Mouse (Mus musculus) kidney, embryonic 15.5 days (tissue): Measurements from ENCODE around the gene Irf7. TPM values are rescaled to one million over a fixed set of nuclear protein-coding genes. Genes with fewer than 3 reads are reported as not detected.

ENCODE experiments used
- ATAC-seq: fragments of 200-750 bp; cut with Nextera tagmentation; replicated peaks from 2 replicates; pipeline ENCODE4 v1.8.0; 2017; ENCODE audit warnings: moderate TSS enrichment; ENCODE audit not compliant: low FRiP score
- H3K27ac ChIP-seq: fragments of 300-500 bp; sonication (generic); 2 replicates; pipeline ENCODE4 v1.5.1; 2015; ENCODE audit warnings: mild to moderate bottlenecking, inconsistent platforms
- H3K27me3 ChIP-seq: fragments of 300-500 bp; sonication (generic); 2 replicates; pipeline ENCODE4 v1.6.1; 2015; ENCODE audit warnings: inconsistent platforms
- H3K36me3 ChIP-seq: fragments of 300-500 bp; sonication (generic); 2 replicates; pipeline ENCODE4 v1.6.1; 2015; ENCODE audit warnings: inconsistent platforms
- H3K4me1 ChIP-seq: fragments of 300-500 bp; sonication (generic); 2 replicates; pipeline ENCODE4 v1.6.1; 2015; ENCODE audit warnings: inconsistent platforms
- H3K4me2 ChIP-seq: fragments of 300-500 bp; sonication (generic); 2 replicates; pipeline ENCODE4 v1.6.1; 2015; ENCODE audit warnings: moderate library complexity, mild to moderate bottlenecking, inconsistent platforms
- H3K4me3 ChIP-seq: fragments of 300-500 bp; sonication (generic); replicated peaks from 2 replicates; pipeline ENCODE4 v1.5.1; 2015; ENCODE audit warnings: mild to moderate bottlenecking, inconsistent platforms
- H3K9ac ChIP-seq: fragments of 300-500 bp; sonication (generic); 2 replicates; pipeline ENCODE4 v1.6.1; 2015; ENCODE audit warnings: mild to moderate bottlenecking, inconsistent platforms
- H3K9me3 ChIP-seq: fragments of 300-500 bp; sonication (generic); replicated peaks from 2 replicates; pipeline ENCODE4 v1.6.1; 2016; ENCODE audit warnings: inconsistent platforms
- WGBS: fragments of 180-500 bp; shearing (Covaris S2); methylation state at CpG from one replicate; pipeline ENCODE4 v1.1.7; 2015; ENCODE audit warnings: mixed read lengths; 5-methylcytosine and 5-hydroxymethylcytosine counted together
- microRNA counts: library from miRNA; unstranded; fragments of <30 nt; microRNA quantifications from one replicate; lab custom pipeline; 2016
- microRNA-seq: library from miRNA; unstranded; fragments of <30 nt; microRNA quantifications from one replicate; pipeline ENCODE4, GENCODE M21; 2016
- polyA plus RNA-seq: library from polyadenylated mRNA; unstranded; fragments of >200 nt; fragmentation: Nextera tagmentation; extraction: Ambion mirVana; gene quantifications from 2 replicates; pipeline ENCODE4 v1.2.1, GENCODE M21; 2015

The Irf7 gene
- polyA plus RNA-seq, 1 experiment from 2014 or later, result 3.8 TPM

DNA sequence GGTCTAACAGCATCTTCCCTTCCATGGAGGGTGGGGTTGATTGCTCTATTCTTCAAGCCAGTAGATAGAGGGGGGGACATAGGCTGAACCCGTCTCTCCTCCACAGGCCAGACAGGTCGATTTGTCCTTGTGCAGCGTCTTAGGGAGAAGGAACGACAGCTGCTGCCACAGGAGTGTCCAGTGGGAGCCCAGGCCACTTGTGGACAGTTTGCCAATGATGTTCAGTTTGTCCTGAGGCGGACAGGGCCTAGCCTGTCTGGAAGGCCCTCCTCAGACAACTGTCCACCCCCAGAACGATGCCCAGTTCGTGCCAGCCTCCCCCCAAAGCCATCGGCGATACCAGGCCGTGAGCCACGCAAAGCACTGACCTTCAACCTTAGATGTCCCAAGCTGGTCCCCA, 49.4 kb downstream of the Irf7 start:
- H3K4me2 ChIP-seq, result peak overlapping the region; percentile 86
- peaks cover 68% of the 10 kb centered on the region for H3K4me1 ChIP-seq
- H3K9me3 ChIP-seq, result no peaks in the 10 kb centered on the region
- H3K27me3 ChIP-seq, result no peaks in the 10 kb centered on the region
- H3K9ac ChIP-seq, result no peak overlapping the region
- no peak for ATAC-seq
- peak overlapping the region; percentile 63 for H3K4me3 ChIP-seq
- peaks cover 22% of the 10 kb centered on the region for H3K36me3 ChIP-seq
- 87% methylated on average over 11 of the region's 11 CpGs for WGBS
- H3K27ac ChIP-seq, result peak overlapping the region; percentile 98

DNA sequence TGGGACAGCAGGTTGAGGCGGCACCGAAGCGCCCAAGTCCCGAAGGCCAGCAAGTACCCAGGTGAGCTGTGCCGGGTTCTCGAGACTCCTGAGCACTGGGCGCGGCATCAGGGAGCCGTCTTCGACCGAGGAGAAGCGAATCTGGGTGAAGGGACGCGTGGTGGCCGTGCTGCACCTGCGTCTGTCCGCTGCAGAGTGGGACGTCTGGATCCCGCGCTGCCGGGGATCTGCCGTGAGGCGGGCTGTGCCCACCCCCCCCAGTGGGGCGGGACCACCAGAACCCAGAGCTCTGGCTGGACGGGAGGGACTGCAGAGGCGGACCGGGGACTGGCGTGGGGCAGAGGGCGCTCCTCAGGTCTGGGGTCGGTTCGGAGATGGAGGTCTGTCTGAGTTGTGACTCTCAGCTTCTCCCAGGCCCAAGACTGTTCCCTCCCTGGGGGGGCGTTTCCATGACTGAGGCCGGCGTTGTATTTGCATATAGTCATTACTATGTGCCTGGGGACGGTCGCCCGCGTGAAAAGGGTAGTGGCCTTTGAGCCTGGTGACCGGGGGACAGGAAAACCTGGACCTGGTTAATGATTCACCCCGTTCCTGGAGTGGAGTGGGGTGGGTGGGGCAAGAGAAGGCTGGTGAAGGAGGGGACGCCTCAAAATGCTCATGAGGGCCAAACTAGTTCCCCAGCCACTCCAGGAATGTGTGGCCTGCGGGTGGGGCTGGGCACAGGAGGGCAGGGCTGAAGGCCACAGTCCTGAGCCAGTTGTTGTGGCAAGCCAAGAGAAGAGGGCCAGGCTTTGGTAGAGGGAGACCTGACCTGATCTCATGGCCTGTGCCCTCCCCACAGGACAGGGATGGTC, 50.2 kb downstream of the Irf7 start:
- peaks cover 62% of the 10 kb centered on the region for H3K4me1 ChIP-seq
- WGBS, result 2% methylated on average over 42 of the region's 42 CpGs
- peak; percentile 72 for ATAC-seq

DNA sequence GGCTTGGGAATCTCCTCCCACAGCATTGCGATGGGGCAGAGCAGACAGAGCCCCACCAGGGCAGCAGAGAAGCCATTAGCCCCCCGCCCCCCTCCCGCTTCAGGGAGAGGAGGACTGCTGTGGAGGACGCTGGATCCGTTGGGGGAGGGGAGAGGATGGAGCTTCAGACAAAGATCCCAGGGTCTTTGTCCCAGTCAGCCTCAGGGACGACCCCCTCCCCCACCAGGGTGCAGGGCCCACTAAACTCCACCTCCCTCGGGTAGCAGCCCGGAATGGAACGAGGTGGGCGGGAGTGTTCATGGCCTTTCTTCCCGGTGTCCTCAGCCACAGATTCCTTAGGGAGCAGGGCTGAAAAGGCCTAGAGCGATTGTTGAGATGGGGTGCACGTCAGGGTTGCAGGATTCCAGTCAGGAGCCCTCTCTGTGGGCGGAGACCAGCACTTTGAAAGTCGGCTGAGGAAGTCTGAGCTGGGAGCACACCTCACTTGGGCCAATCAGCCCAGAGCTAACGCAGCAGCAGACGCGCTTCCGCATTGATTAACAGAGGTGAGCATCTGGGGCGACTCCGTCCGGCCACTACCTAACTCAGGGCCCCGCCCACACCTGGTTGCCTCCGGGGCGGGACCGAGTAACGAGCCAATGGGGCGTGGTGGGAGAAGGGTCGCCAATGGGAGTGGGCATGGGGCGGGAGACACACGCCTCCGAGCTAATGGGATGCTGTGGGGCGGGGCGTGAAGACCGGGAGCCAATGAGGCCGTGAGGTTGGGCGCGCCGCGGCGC, 51.0 kb downstream of the Irf7 start, which contains the start of gene Rassf7:
Gene Rassf7, plus strand, starts transcription at position 760 of the 779 bp plus-strand sequence.
- H3K9ac ChIP-seq, result peak within 1 kb of the TSS; percentile 60
- peaks cover 22% of the 10 kb centered on the region for H3K36me3 ChIP-seq
- H3K27ac ChIP-seq, result peak within 1 kb of the TSS; percentile 98
- no peaks in the 10 kb centered on the region for H3K27me3 ChIP-seq
- peak; percentile 94 for ATAC-seq
- H3K4me1 ChIP-seq, result peaks cover 54% of the 10 kb centered on the region
- no peaks in the 10 kb centered on the region for H3K9me3 ChIP-seq
- WGBS, result 1% methylated on average over 41 of the region's 41 CpGs
- peak within 1 kb of the TSS; percentile 63 for H3K4me3 ChIP-seq
- peak within 1 kb of the TSS; percentile 86 for H3K4me2 ChIP-seq

More for the DNA sequence above, 50.2 kb downstream of the Irf7 start:
- Histone ChIP-seq H3K27me3 (no peaks in the 10 kb centered on the region), H3K27ac (peak overlapping the region; percentile 98), H3K36me3 (peaks cover 22% of the 10 kb centered on the region), H3K9ac (peak overlapping the region; percentile 60), H3K4me2 (peak overlapping the region; percentile 86), H3K4me3 (peak overlapping the region; percentile 63), H3K9me3 (no peaks in the 10 kb centered on the region)

DNA sequence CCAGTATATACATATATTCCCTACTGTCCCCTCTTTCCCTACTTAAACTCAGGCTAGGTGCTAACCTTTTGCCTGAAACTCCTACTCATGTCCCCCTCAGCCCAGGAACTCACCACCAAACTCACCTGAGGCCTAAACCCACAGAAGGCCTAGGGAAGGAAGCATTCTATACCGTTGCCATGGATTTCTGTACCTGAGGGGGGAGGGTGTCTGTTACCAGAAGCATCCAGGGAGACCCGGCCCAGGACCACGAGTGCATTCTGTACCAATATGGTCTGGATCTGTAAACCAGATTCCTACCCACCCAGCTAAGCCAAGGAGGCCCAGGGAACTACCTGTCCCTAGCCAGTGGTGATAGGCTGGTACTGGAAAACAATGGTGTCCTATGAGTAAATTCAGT, 52.0 kb downstream of the Irf7 start:
- H3K9ac ChIP-seq, result peak overlapping the region; percentile 60; the same call in 1 of the 2 replicates
- WGBS, result 68% methylated on average over 3 of the region's 3 CpGs
- H3K36me3 ChIP-seq, result peaks cover 17% of the 10 kb centered on the region
- peak overlapping the region; percentile 98 for H3K27ac ChIP-seq
- ATAC-seq, result no peak
- H3K4me1 ChIP-seq, result peaks cover 46% of the 10 kb centered on the region
- H3K4me2 ChIP-seq, result peak overlapping the region; percentile 86
- H3K9me3 ChIP-seq, result no peaks in the 10 kb centered on the region
- no peak overlapping the region for H3K4me3 ChIP-seq
- no peaks in the 10 kb centered on the region for H3K27me3 ChIP-seq

DNA sequence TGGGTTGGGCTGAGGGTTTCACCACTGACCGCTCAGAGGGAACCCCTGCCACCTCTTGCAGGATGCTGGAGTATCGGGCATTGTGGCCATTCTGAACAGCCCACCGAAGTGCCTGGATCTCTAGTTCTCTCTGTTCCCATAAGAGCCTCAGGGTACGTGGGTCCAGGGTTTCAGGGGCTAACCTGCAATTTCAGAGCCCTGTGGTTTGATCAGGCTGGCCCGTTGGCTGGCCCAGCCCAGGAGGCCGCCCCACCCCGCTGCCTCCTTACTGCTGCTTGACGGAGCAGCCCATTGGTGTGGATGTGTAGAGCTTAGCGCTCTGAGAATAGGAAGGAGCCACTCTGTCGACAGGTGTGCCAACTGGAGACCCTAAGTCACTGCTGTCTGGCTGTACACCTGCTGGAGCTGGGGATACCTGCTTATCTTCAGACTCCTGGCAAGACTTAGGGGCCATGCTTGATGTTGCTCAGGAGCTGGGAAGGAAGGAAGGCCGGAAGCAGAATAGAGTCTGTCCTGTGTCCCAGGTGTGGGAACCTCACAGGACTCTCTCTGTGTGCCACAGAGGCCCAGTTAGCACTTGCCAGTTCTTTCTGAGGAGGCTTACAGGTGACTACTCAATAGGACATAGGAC, 52.6 kb downstream of the Irf7 start, which contains the start of gene Lmntd2:
Gene Lmntd2, minus strand, starts transcription at position 476 of the 631 bp plus-strand sequence.
- H3K4me2 ChIP-seq, result peak within 1 kb of the TSS; percentile 86
- 95% methylated on average over 11 of the region's 11 CpGs for WGBS
- H3K9ac ChIP-seq, result peak within 1 kb of the TSS; percentile 60
- H3K9me3 ChIP-seq, result no peaks in the 10 kb centered on the region
- H3K27ac ChIP-seq, result peak within 1 kb of the TSS; percentile 98
- H3K4me1 ChIP-seq, result peaks cover 46% of the 10 kb centered on the region
- peak within 1 kb of the TSS; percentile 63 for H3K4me3 ChIP-seq
- peaks cover 11% of the 10 kb centered on the region for H3K36me3 ChIP-seq
- H3K27me3 ChIP-seq, result no peaks in the 10 kb centered on the region
- ATAC-seq, result no peak

DNA sequence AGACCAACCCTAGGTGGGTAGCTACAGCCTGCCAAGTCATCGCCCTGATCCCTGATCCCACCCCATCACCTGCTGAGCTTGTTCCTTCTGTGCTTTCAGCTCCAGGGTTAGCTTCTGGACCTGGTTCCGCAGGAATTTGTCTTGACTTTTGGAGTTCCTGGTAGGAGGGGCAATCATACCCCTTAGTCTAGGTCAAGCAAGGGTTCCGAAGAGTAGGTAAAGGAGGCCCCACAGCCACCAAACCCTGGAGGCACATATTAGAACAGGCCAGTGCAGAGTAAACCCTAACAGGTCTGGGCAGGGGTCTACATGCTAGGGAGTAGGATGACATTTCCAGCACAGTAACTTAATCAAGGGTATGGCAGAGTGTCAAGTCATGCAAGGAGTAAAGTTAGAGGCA, 53.1 kb downstream of the Irf7 start:
- 83% methylated on average over 3 of the region's 3 CpGs for WGBS
- H3K4me3 ChIP-seq, result no peak overlapping the region
- H3K36me3 ChIP-seq, result peaks cover 5% of the 10 kb centered on the region
- no peaks in the 10 kb centered on the region for H3K27me3 ChIP-seq
- ATAC-seq, result no peak
- H3K4me1 ChIP-seq, result peaks cover 40% of the 10 kb centered on the region
- H3K27ac ChIP-seq, result no peak overlapping the region
- H3K9ac ChIP-seq, result no peak overlapping the region
- no peak overlapping the region for H3K4me2 ChIP-seq
- H3K9me3 ChIP-seq, result no peaks in the 10 kb centered on the region

MicroRNAs encoded within 50 kb of the gene (microRNA counts, 519-probe panel; counts per million panel counts)
- microRNA mmu-miR-210 (lab: Ali Mortazavi, UCI), result 2,841 counts per million, percentile 72 among the panel's probes with 10 or more counts

Small RNA genes lying within 50 kb of the gene (microRNA-seq; reads per million reads assigned to microRNA genes)
- gene Mir210, result 291 reads per million, percentile 69 among the genes with 10 or more reads in this experiment

Other genes with a start within 250 kb of the Irf7 start
- gene Ifitm6, start 248.6 kb downstream of the Irf7 start, polyA plus RNA-seq, result 1.3 and 2.2 TPM in 2 replicates
- not detected in 2 replicates for gene Gm17387, start 237.3 kb downstream of the Irf7 start, polyA plus RNA-seq
- 12.4 and 15.4 TPM in 2 replicates for gene B4galnt4, start 205.4 kb downstream of the Irf7 start, polyA plus RNA-seq
- 7.8 and 7.9 TPM in 2 replicates for gene Pkp3, start 188.3 kb downstream of the Irf7 start, polyA plus RNA-seq
- gene Sigirr, start 165.9 kb downstream of the Irf7 start, polyA plus RNA-seq, result 20.8 and 24.7 TPM in 2 replicates
- gene Ano9, start 148.7 kb downstream of the Irf7 start, polyA plus RNA-seq, result 6.0 TPM in 2 replicates
- gene Ptdss2, start 144.1 kb downstream of the Irf7 start, polyA plus RNA-seq, result 79.9 and 83.4 TPM in 2 replicates
- gene Rnh1, start 93.6 kb downstream of the Irf7 start, polyA plus RNA-seq, result 115 and 122 TPM in 2 replicates
- 92.1 and 98.0 TPM in 2 replicates for gene Hras, start 72.5 kb downstream of the Irf7 start, polyA plus RNA-seq
- gene Lrrc56, start 72.3 kb downstream of the Irf7 start, polyA plus RNA-seq, result 10.3 and 13.9 TPM in 2 replicates
- gene Lmntd2, start 52.4 kb downstream of the Irf7 start, polyA plus RNA-seq, result 3.4 and 3.5 TPM in 2 replicates
- 57.5 and 66.9 TPM in 2 replicates for gene Rassf7, start 50.6 kb downstream of the Irf7 start, polyA plus RNA-seq
- gene Phrf1, start 37.7 kb downstream of the Irf7 start, polyA plus RNA-seq, result 73.1 and 78.3 TPM in 2 replicates
- gene Cdhr5, start 10.3 kb upstream of the Irf7 start, polyA plus RNA-seq, result 8.2 and 8.6 TPM in 2 replicates
- gene Sct, start 12.7 kb upstream of the Irf7 start, polyA plus RNA-seq, result 41.1 and 43.5 TPM in 2 replicates
- 1.4 and 1.8 TPM in 2 replicates for gene Drd4, start 25.5 kb upstream of the Irf7 start, polyA plus RNA-seq
- gene Deaf1, start 61.2 kb upstream of the Irf7 start, polyA plus RNA-seq, result 68.2 and 81.1 TPM in 2 replicates
- 52.8 and 54.4 TPM in 2 replicates for gene Tmem80, start 61.3 kb upstream of the Irf7 start, polyA plus RNA-seq
- gene Eps8l2, start 72.4 kb upstream of the Irf7 start, polyA plus RNA-seq, result 33.1 and 39.6 TPM in 2 replicates
- gene Taldo1, start 125.7 kb upstream of the Irf7 start, polyA plus RNA-seq, result 340 and 353 TPM in 2 replicates
- gene Gatd1, start 147.7 kb upstream of the Irf7 start, polyA plus RNA-seq, result 61.5 and 61.8 TPM in 2 replicates
- 2.6 and 3.4 TPM in 2 replicates for gene Cend1, start 163.0 kb upstream of the Irf7 start, polyA plus RNA-seq
- gene Slc25a22, start 171.4 kb upstream of the Irf7 start, polyA plus RNA-seq, result 27.6 and 34.0 TPM in 2 replicates
- gene Pidd1, start 177.5 kb upstream of the Irf7 start, polyA plus RNA-seq, result 10.5 and 12.6 TPM in 2 replicates
- gene Rplp2, start 180.9 kb upstream of the Irf7 start, polyA plus RNA-seq, result 1,339 and 1,510 TPM in 2 replicates
- gene Pnpla2, start 188.7 kb upstream of the Irf7 start, polyA plus RNA-seq, result 36.3 and 41.7 TPM in 2 replicates
- gene Cracr2b, start 194.6 kb upstream of the Irf7 start, polyA plus RNA-seq, result 19.3 and 22.0 TPM in 2 replicates
- gene Cd151, start 200.9 kb upstream of the Irf7 start, polyA plus RNA-seq, result 30.9 and 34.8 TPM in 2 replicates
- gene Polr2l, start 208.7 kb upstream of the Irf7 start, polyA plus RNA-seq, result 78.7 and 81.5 TPM in 2 replicates
- gene Tspan4, start 208.8 kb upstream of the Irf7 start, polyA plus RNA-seq, result 91.6 and 93.4 TPM in 2 replicates